Mouse (Mus musculus) 3T3-L1 (cell line): ENCODE results near the gene Rcor2.

Experiments used
- DNase-seq: peaks from one replicate; pipeline ENCODE4 v3.0.0-alpha.2; 2015; ENCODE audit warnings: low read depth, low spot score

Rcor2 gene

DNA sequence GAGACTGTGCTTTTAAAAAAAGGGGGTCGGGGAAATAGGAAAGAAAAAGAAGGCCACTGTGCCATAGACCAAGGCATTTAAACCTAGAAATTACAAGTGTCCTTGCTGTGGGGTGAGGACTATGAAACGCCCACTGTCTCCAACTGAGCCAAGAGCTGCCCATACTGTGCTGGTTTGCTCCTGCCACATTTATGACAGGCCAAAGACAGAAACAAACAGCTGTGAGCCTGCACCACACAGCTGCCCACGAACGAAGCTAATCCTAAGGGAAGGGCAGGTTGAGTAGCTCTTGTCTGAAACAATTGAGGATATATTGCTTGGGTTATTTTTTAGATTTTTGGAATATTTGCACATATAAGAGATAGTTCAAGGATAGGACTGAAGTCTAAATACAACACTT lies 49.7 kb downstream of the Rcor2 start:
- no peak for DNase-seq

DNA sequence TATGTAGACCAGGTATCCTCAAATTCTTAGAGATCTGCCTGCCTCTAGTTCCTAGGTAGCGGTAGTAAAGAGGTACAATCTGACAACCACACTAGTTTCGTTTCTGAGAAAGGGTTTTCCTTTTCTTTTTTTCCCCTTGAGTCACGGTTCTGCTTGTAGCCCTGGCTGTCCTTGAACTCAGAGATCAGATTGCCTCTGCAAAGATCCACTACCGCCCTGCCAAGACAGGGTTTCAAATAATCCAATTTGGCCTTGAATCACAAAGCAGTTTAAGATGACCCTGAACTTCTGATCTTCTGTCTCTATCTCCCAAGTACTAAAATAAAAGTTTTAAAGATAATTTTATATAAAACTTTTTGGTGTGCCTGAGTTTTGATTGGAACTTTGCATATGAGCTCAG lies 50.6 kb downstream of the Rcor2 start:
- no peak for DNase-seq

DNA sequence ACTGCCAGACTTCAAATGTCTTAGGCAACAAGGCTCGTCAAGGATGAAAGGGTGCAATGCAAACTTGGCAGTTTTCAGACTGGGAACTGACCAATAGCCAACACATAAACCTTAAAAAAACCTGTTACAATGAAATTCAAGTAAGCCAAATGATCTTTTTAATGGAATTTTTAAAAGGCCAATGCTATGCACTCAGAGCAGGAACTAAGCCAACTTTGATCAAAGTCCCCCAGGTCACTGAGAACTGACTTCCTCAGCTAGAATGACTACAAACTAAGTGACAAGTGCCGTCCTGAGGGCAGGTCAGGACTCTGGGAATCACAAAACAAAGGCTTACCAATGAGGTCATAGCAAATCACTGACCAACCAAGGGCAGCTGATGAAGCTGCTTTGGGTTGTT lies 53.1 kb downstream of the Rcor2 start:
- DNase-seq: no peak

DNA sequence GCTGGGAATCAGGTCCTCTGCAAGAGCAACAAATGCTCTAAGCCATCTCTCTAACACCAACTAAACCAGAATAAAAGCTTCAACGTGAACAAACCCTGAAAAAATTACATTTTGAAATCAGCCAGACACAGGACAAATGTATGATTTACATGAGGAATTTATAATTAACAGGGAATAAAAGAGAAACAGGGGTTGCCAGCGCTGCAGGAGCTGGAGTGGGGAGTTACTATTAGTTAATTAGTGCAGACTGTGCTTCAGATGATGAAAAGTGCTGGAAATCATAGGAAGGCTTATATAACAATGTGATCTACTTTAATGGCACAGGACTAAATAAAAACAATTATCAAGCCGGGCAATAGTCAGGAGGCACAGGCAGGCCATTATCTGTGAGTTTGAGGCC lies 54.3 kb downstream of the Rcor2 start:
- no peak for DNase-seq
